Mouse (Mus musculus) forebrain, embryonic 16.5 days (tissue): ENCODE measurements at regions not wholly inside any gene's neighbourhood (a gene's known extent, or its start where the extent isn't known, plus 50 kb on each side); places are given as distances from the start of the nearest gene placed in this dataset.
A peak's percentile ranks its signal among the peaks of the same experiment; 100 is the strongest.

Experiments used
- ATAC-seq: fragments of 200-750 bp; cut with Nextera tagmentation; 2 replicates; pipeline ENCODE4 v1.8.0; 2017; ENCODE audit warnings: mild to moderate bottlenecking, moderate library complexity
- H3K27ac ChIP-seq: fragments of 300-500 bp; sonication (generic); 2 replicates; pipeline ENCODE4 v1.5.1; 2014; ENCODE audit warnings: low read length, control low read depth
- H3K27me3 ChIP-seq: fragments of 300-500 bp; sonication (generic); replicated peaks from 2 replicates; pipeline ENCODE4 v1.6.1; 2014; ENCODE audit warnings: low read length; ENCODE audit not compliant: control insufficient read depth, insufficient read depth
- H3K36me3 ChIP-seq: fragments of 300-500 bp; sonication (generic); 2 replicates; pipeline ENCODE4 v1.6.1; 2014; ENCODE audit not compliant: control insufficient read depth, insufficient read depth
- H3K4me1 ChIP-seq: fragments of 300-500 bp; sonication (generic); replicated peaks from 2 replicates; pipeline ENCODE4 v1.6.1; 2014; ENCODE audit warnings: low read length; ENCODE audit not compliant: control insufficient read depth, insufficient read depth
- H3K4me2 ChIP-seq: fragments of 300-500 bp; sonication (generic); 2 replicates; pipeline ENCODE4 v1.6.1; 2014; ENCODE audit warnings: mild to moderate bottlenecking, low read length, control low read depth
- H3K4me3 ChIP-seq: fragments of 300-500 bp; sonication (generic); replicated peaks from 2 replicates; pipeline ENCODE4 v1.5.1; 2014; ENCODE audit warnings: mild to moderate bottlenecking, low read length, control low read depth
- H3K9ac ChIP-seq: fragments of 300-500 bp; sonication (generic); replicated peaks from 2 replicates; pipeline ENCODE4 v1.6.1; 2014; ENCODE audit warnings: low read depth, low read length, control low read depth
- H3K9me3 ChIP-seq: fragments of 300-500 bp; sonication (generic); 2 replicates; pipeline ENCODE4 v1.6.1; 2016; ENCODE audit warnings: low read length; ENCODE audit not compliant: control insufficient read depth
- WGBS: fragments of 180-500 bp; shearing (Covaris S2); extraction: QIAGEN DNeasy Blood & Tissue Kit; methylation state at CpG from one replicate; pipeline ENCODE4 v1.1.7; 2014; 5-methylcytosine and 5-hydroxymethylcytosine counted together

DNA sequence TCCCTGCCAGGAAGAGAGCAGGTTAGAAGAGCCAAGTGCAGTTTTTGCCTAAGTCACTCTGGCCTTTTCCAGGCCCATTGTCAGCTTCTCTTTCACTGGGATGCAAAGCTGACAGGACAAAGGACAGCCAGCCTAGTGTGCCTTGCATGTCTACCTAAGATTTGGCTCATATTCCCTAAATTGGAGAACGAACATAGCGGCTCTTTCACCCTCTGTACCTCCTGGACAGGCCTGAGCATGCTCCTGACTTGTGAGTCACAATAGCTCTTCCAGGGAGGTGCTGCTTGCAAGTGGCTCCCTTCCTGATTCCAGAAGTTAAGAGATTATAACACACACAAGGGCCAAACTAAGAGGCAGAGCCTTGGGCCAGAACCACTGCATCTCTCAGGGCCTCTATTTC lies 97.1 kb downstream of the C1galt1 start:
- no peak for ATAC-seq
- Histone ChIP-seq H3K27ac (no peak overlapping the region), H3K4me3 (no peak overlapping the region), H3K4me2 (no peak overlapping the region), H3K27me3 (no peaks in the 10 kb centered on the region), H3K36me3 (no peaks in the 10 kb centered on the region), H3K4me1 (no peaks in the 10 kb centered on the region; the same call in 1 of the 2 replicates), H3K9me3 (no peaks in the 10 kb centered on the region), H3K9ac (no peak overlapping the region)
- 34% methylated on average over 2 of the region's 2 CpGs for WGBS

DNA sequence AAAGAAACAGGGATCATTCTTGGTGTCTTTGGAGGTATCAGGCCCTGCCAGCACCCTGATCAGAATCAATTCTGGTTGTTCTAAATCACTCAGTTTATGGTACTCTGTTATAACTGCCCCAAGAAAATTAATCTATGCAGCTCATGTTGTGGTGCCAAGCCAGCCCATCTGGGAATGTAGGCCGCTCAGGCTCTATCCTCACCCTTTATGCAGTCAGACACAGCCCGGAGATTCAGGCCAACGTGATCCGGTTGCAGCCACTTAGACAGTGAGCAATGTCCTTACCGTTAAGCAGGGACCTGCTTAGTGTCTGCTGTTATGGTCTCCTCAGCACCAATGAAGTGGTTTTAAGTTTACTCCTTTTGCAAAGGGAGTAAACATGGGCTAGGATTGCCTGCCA lies 98.5 kb downstream of the C1galt1 start:
- Histone ChIP-seq H3K4me1 (no peaks in the 10 kb centered on the region; the same call in 1 of the 2 replicates), H3K4me3 (no peak overlapping the region), H3K4me2 (no peak overlapping the region), H3K27me3 (no peaks in the 10 kb centered on the region), H3K9ac (no peak overlapping the region), H3K36me3 (no peaks in the 10 kb centered on the region), H3K9me3 (no peaks in the 10 kb centered on the region), H3K27ac (no peak overlapping the region)
- WGBS, result 54% methylated on average over 5 of the region's 5 CpGs
- peak; percentile 80 for ATAC-seq

DNA sequence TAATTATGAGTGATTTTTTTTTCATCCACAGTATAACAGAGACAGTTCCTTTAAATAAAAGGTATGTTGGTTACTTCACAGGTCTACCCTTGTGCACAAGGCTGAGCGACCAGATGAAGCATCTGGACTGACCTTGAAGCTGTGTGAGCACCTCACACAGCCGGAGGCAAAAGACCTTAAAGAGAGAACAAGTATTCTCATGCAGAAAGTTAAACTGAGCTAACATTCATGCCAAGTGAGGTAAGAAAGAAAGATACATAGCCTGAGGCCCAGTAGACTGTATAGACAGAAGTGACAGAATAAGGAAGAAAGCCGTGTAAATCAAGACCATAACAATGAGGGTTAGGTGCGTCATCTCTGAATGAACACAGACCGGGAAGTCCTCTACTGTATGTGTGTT lies 99.0 kb downstream of the C1galt1 start:
- H3K36me3 ChIP-seq, result no peaks in the 10 kb centered on the region
- H3K9me3 ChIP-seq, result no peaks in the 10 kb centered on the region
- no peak overlapping the region for H3K4me3 ChIP-seq
- H3K27ac ChIP-seq, result no peak overlapping the region
- no peak overlapping the region for H3K4me2 ChIP-seq
- no peaks in the 10 kb centered on the region; the same call in 1 of the 2 replicates for H3K4me1 ChIP-seq
- ATAC-seq, result peak; percentile 20; the same call in 1 of the 2 replicates
- H3K27me3 ChIP-seq, result no peaks in the 10 kb centered on the region
- no peak overlapping the region for H3K9ac ChIP-seq
- WGBS, result 85% methylated on average over 5 of the region's 5 CpGs
